Mouse (Mus musculus): ENCODE measurements around the gene Nup107.

GRCm38 (mm10) chr10:117753711-117754608 is 38.5 kb downstream of the Nup107 start:
- TF ChIP-seq CTCF (IDR thresholded peaks at IDR 0.05; ENCODE audit: insufficient read depth, low read depth, low read length), result no peak
- TF ChIP-seq POLR2A (IDR thresholded peaks at IDR 0.05; ENCODE audit: insufficient read depth, low read depth, low read length), result no peak

Data from olfactory bulb, adult 2 months (tissue).